Mouse (Mus musculus): ENCODE measurements around the gene Stx18. TPM values are rescaled to one million over a fixed set of nuclear protein-coding genes. Genes with fewer than 3 reads are reported as not detected.

The Stx18 gene
- polyA plus RNA-seq, 1 experiment, result 9.7 TPM

DNA sequence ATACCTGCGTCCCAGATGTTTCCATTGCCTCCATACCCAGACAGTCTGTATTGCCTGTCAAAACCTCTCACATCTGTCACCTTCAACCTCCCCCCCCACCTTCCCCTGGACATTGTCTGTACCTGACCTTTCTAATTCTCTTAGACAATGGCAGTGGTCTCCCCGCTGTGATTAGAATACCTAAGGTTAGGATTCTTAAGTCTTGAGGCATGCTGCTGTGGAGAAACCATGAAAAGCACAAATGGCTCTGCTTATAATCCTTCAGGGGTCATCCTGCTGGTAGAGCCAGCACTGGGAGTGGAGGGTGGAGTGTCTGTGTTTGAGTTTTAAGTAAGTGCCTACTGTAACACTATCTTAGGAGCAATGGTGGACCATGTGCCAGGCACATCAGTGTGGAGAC is 64.4 kb downstream of the Stx18 start:
- Histone ChIP-seq H3K36me3 (ENCODE audit: control insufficient read depth, insufficient read depth, low read length) (peaks cover 24% of the 10 kb centered on the region), H3K27me3 (ENCODE audit: control insufficient read depth, insufficient read depth, low read length) (no peaks in the 10 kb centered on the region), H3K4me3 (ENCODE audit: low read depth, low read length) (no peak overlapping the region), H3K27ac (ENCODE audit: insufficient read depth, low read depth, low read length) (no peak overlapping the region), H3K4me1 (ENCODE audit: control insufficient read depth, insufficient read depth, insufficient read length, low read length) (no peaks in the 10 kb centered on the region)
- TF ChIP-seq POLR2A (IDR thresholded peaks at IDR 0.05; ENCODE audit: low read depth, low read length) (no peak), CTCF (IDR thresholded peaks at IDR 0.05; ENCODE audit: extremely low read depth, insufficient read length, insufficient replicate concordance, low read depth, low read length) (no peak)
- WGBS, result 92% methylated on average over 2 of the region's 2 CpGs

DNA sequence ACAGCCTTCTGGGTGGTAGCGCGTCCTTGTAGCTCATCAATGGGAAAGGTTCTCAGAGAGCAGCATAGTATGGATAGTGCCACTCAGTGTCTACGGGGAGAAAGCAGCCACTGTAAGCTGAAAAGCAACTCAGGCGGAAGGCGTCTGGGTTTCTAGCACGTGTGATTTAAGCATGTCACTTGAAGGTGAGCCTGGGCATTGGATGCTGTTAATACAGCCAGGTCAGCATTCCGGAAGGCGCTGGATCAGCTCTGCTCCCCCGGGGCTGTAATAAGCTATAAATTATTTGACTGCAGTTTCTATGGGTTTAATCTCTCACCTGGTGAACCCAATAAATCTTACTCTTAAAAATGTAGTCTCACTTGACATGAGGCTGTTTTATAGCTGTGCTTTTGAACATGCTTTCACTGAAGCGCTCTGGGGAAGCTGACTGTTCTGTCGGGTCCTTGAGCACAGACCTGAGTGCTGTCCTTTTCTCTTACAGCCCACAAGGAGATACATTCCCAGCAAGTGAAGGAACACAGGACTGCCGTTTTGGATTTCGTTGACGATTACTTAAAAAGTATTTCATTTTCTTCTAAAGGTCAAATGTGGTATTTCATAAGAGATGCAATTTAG is 67.6 kb downstream of the Stx18 start:
- TF ChIP-seq POLR2A (IDR thresholded peaks at IDR 0.05; ENCODE audit: low read depth, low read length) (no peak), CTCF (IDR thresholded peaks at IDR 0.05; ENCODE audit: extremely low read depth, insufficient read length, insufficient replicate concordance, low read depth, low read length) (no peak)
- Histone ChIP-seq H3K27me3 (ENCODE audit: control insufficient read depth, insufficient read depth, low read length) (no peaks in the 10 kb centered on the region), H3K4me1 (ENCODE audit: control insufficient read depth, insufficient read depth, insufficient read length, low read length) (no peaks in the 10 kb centered on the region), H3K27ac (ENCODE audit: insufficient read depth, low read depth, low read length) (no peak overlapping the region), H3K4me3 (ENCODE audit: low read depth, low read length) (no peak overlapping the region), H3K36me3 (ENCODE audit: control insufficient read depth, insufficient read depth, low read length) (peaks cover 27% of the 10 kb centered on the region)
- WGBS, result 88% methylated on average over 14 of the region's 14 CpGs

DNA sequence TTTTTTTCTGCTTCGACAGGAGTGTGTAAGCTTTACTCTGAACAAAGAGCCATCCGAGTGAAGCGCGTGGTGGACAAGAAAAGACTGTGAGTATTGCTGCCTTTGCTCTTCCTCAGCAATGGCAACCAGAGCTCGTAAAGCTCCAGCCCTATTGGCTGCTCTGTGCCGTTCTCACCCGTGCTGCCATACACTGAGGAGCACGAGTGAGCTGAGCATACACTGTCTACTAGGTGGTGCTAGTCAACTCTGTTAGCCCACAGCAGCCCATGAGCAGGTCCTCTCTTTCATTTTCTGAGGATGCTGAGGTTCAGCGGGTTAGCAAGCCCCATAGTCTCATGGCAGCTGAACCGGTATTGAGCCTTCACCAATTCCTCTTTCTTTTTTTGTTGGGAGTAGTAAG is 68.3 kb downstream of the Stx18 start:
- Histone ChIP-seq H3K4me1 (ENCODE audit: control insufficient read depth, insufficient read depth, insufficient read length, low read length) (no peaks in the 10 kb centered on the region), H3K36me3 (ENCODE audit: control insufficient read depth, insufficient read depth, low read length) (peaks cover 28% of the 10 kb centered on the region), H3K4me3 (ENCODE audit: low read depth, low read length) (no peak overlapping the region), H3K27ac (ENCODE audit: insufficient read depth, low read depth, low read length) (no peak overlapping the region), H3K27me3 (ENCODE audit: control insufficient read depth, insufficient read depth, low read length) (no peaks in the 10 kb centered on the region)
- TF ChIP-seq POLR2A (IDR thresholded peaks at IDR 0.05; ENCODE audit: low read depth, low read length), result no peak
- no peak for TF ChIP-seq CTCF (IDR thresholded peaks at IDR 0.05; ENCODE audit: extremely low read depth, insufficient read length, insufficient replicate concordance, low read depth, low read length)
- WGBS, result 93% methylated on average over 10 of the region's 10 CpGs

DNA sequence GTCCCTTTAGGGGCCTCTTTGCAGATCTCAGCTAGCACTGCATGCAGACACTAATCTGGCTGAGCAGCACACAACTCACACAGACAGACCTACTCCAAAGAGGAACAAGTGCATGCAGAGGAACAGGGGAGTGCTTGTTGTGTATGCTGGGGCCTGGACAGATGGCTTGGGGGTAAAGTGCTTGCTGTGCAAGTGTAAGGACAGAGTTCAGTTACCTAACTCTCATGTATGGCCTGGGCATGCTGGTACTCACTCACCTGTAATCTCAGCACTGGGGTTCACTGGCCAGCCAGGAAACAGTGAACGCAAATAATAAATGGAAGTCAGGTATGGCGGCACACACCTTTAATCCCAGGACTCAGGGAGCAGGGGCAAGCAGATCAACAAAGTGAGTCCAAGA is 76.0 kb downstream of the Stx18 start:
- no peak overlapping the region for H3K27ac ChIP-seq (ENCODE audit: insufficient read depth, low read depth, low read length)
- peaks cover 15% of the 10 kb centered on the region for H3K36me3 ChIP-seq (ENCODE audit: control insufficient read depth, insufficient read depth, low read length)
- WGBS, result 52% methylated on average over 2 of the region's 2 CpGs

DNA sequence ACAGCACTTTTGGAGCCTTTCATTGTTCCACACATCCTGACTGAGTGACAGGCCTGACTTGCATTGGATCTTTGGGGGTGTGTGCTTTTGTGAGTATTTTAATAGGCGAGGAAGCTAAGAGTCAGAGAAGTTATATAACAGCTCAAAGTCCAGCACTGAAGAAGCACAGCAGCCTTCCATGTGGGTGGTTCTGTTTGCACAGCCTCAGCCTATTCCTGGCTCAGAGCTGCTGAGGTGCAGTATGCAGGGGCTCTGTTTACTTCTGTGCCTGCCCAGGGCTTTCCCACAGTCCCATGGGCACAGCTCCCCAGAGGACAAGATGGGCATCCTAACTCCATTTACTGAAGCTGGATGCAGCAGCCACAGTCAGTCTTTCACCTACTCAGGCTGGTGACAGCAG is 78.5 kb downstream of the Stx18 start:
- TF ChIP-seq POLR2A (IDR thresholded peaks at IDR 0.05; ENCODE audit: low read depth, low read length) (no peak), CTCF (IDR thresholded peaks at IDR 0.05; ENCODE audit: extremely low read depth, insufficient read length, insufficient replicate concordance, low read depth, low read length) (no peak)
- H3K4me3 ChIP-seq (ENCODE audit: low read depth, low read length), result no peak overlapping the region
- WGBS, result 28% methylated on average over 1 of the region's 1 CpGs
- peaks cover 2% of the 10 kb centered on the region for H3K4me1 ChIP-seq (ENCODE audit: control insufficient read depth, insufficient read depth, insufficient read length, low read length)
- peaks cover 12% of the 10 kb centered on the region for H3K36me3 ChIP-seq (ENCODE audit: control insufficient read depth, insufficient read depth, low read length)
- H3K27me3 ChIP-seq (ENCODE audit: control insufficient read depth, insufficient read depth, low read length), result no peaks in the 10 kb centered on the region
- H3K27ac ChIP-seq (ENCODE audit: insufficient read depth, low read depth, low read length), result no peak overlapping the region

More for the DNA sequence above, 76.0 kb downstream of the Stx18 start:
- H3K27me3 ChIP-seq (ENCODE audit: control insufficient read depth, insufficient read depth, low read length), result no peaks in the 10 kb centered on the region
- H3K4me1 ChIP-seq (ENCODE audit: control insufficient read depth, insufficient read depth, insufficient read length, low read length), result peaks cover 2% of the 10 kb centered on the region
- H3K4me3 ChIP-seq (ENCODE audit: low read depth, low read length), result no peak overlapping the region
- TF ChIP-seq CTCF (IDR thresholded peaks at IDR 0.05; ENCODE audit: extremely low read depth, insufficient read length, insufficient replicate concordance, low read depth, low read length) (no peak), POLR2A (IDR thresholded peaks at IDR 0.05; ENCODE audit: low read depth, low read length) (no peak)

DNA sequence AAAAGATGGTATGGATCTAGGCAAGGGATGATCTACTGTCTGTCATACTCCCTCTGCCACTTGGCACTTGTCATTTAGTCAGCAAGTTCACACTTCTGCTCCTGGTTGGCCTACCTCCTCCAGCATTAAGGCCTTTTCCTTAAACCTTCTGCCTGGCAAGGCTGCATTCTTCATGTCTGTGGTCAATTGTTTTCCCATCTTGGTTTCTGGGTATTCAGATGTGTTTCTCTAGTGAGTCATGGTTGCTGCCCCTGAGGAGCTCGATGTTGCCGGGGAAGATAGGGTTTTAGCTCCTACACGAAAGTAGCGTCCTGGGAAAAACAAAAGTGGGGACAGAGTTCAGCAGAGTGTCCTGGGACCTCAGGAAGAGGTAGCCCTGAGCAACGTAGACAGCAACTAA is 80.7 kb downstream of the Stx18 start:
- Histone ChIP-seq H3K27ac (ENCODE audit: insufficient read depth, low read depth, low read length) (no peak overlapping the region), H3K36me3 (ENCODE audit: control insufficient read depth, insufficient read depth, low read length) (peaks cover 15% of the 10 kb centered on the region), H3K4me1 (ENCODE audit: control insufficient read depth, insufficient read depth, insufficient read length, low read length) (peaks cover 2% of the 10 kb centered on the region), H3K4me3 (ENCODE audit: low read depth, low read length) (no peak overlapping the region), H3K27me3 (ENCODE audit: control insufficient read depth, insufficient read depth, low read length) (no peaks in the 10 kb centered on the region)
- TF ChIP-seq POLR2A (IDR thresholded peaks at IDR 0.05; ENCODE audit: low read depth, low read length) (no peak), CTCF (IDR thresholded peaks at IDR 0.05; ENCODE audit: extremely low read depth, insufficient read length, insufficient replicate concordance, low read depth, low read length) (no peak)
- WGBS, result 91% methylated on average over 5 of the region's 5 CpGs

DNA sequence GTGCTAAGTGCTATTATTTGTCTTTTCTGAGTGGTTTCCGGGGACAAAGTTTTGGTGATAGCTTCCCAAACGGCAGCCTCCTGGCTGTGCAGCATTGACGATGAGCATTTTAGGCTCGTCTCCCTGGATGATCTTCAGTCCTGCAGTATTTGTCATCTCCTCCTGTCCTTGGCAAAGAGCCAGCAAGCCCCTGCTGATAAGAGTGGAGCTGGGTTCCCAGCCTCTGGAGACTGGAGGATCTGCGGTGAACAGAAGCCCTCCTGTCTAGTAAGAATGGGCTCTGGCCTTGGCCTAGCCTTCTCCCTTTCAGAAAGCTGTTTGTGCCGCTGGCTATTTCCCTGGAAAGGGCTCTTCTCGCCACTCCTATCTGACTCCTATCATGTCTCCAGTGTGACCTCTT is 83.2 kb downstream of the Stx18 start:
- H3K4me3 ChIP-seq (ENCODE audit: low read depth, low read length), result no peak overlapping the region
- H3K27me3 ChIP-seq (ENCODE audit: control insufficient read depth, insufficient read depth, low read length), result no peaks in the 10 kb centered on the region
- 78% methylated on average over 7 of the region's 7 CpGs for WGBS
- peaks cover 9% of the 10 kb centered on the region; the same call in 1 of the 2 replicates for H3K36me3 ChIP-seq (ENCODE audit: control insufficient read depth, insufficient read depth, low read length)
- peaks cover 2% of the 10 kb centered on the region for H3K4me1 ChIP-seq (ENCODE audit: control insufficient read depth, insufficient read depth, insufficient read length, low read length)
- H3K27ac ChIP-seq (ENCODE audit: insufficient read depth, low read depth, low read length), result no peak overlapping the region
- TF ChIP-seq CTCF (IDR thresholded peaks at IDR 0.05; ENCODE audit: extremely low read depth, insufficient read length, insufficient replicate concordance, low read depth, low read length) (no peak), POLR2A (IDR thresholded peaks at IDR 0.05; ENCODE audit: low read depth, low read length) (no peak)
